Mouse (Mus musculus) liver, embryonic 14.5 days (tissue): ENCODE data around the gene Wdr83. TPM values are rescaled to one million over a fixed set of nuclear protein-coding genes. Genes with fewer than 3 reads are reported as not detected.

ENCODE experiments used
- ATAC-seq: fragments of 200-750 bp; cut with Nextera tagmentation; 2 replicates; pipeline ENCODE4 v1.8.0; 2017; ENCODE audit warnings: moderate number of reproducible peaks, mild to moderate bottlenecking, moderate library complexity; ENCODE audit not compliant: insufficient read depth
- DNase-seq, 3 experiments: peaks; one replicate each; pipeline ENCODE4 v3.0.0-alpha.2; 2012 to 2013; ENCODE audit warnings: low read depth in 3 of 3, low spot score in 3 of 3
- H3K27ac ChIP-seq: fragments of 300-500 bp; sonication (generic); 2 replicates; pipeline ENCODE4 v1.5.1; 2014; ENCODE audit warnings: moderate library complexity, mild to moderate bottlenecking, control low read depth, inconsistent platforms
- H3K27me3 ChIP-seq: fragments of 300-500 bp; sonication (generic); 2 replicates; pipeline ENCODE4 v1.6.1; 2014; ENCODE audit warnings: mild to moderate bottlenecking, low read length, moderate library complexity; ENCODE audit not compliant: control insufficient read depth, insufficient read depth
- H3K36me3 ChIP-seq: fragments of 300-500 bp; sonication (generic); replicated peaks from 2 replicates; pipeline ENCODE4 v1.6.1; 2014; ENCODE audit warnings: low read depth; ENCODE audit not compliant: control insufficient read depth, insufficient read depth
- H3K4me1 ChIP-seq, 2 experiments: fragments of 200-500 bp in 1 of 2; fragments of 300-500 bp in 1 of 2; sonication (generic) in 1 of 2; replicated peaks; 2 replicates each; pipeline ENCODE4 v1.6.1; 2012 to 2014; ENCODE audit warnings: antibody characterized with exemption in 1 of 2, inconsistent platforms in 1 of 2, low read length in 1 of 2; ENCODE audit not compliant: control insufficient read depth in 2 of 2, insufficient read depth in 2 of 2
- H3K4me2 ChIP-seq: fragments of 300-500 bp; sonication (generic); 2 replicates; pipeline ENCODE4 v1.6.1; 2014; ENCODE audit warnings: low read depth, mild to moderate bottlenecking, control low read depth, moderate library complexity
- H3K4me3 ChIP-seq, 2 experiments: fragments of 200-500 bp in 1 of 2; fragments of 300-500 bp in 1 of 2; sonication (generic) in 1 of 2; 2 replicates each; pipeline ENCODE4 v1.5.1; 2012 to 2014; ENCODE audit warnings: low read depth in 2 of 2, low read length in 2 of 2, mild to moderate bottlenecking in 2 of 2, control low read depth in 1 of 2, inconsistent platforms in 1 of 2, moderate library complexity in 1 of 2; ENCODE audit not compliant: insufficient read depth in 1 of 2
- H3K9ac ChIP-seq: fragments of 300-500 bp; sonication (generic); replicated peaks from 2 replicates; pipeline ENCODE4 v1.6.1; 2014; ENCODE audit warnings: mild to moderate bottlenecking, control low read depth, moderate library complexity
- H3K9me3 ChIP-seq: fragments of 300-500 bp; sonication (generic); 2 replicates; pipeline ENCODE4 v1.6.1; 2016; ENCODE audit warnings: low read length, mixed read lengths; ENCODE audit not compliant: control insufficient read depth
- CTCF ChIP-seq: IDR thresholded peaks from 2 replicates; pipeline ENCODE4 v1.5.1; 2016; ENCODE audit warnings: antibody characterized with exemption, low read depth, control low read depth
- EP300 ChIP-seq: IDR thresholded peaks from 2 replicates; pipeline ENCODE4 v1.6.1; 2016; ENCODE audit warnings: antibody characterized with exemption, low read depth
- WGBS: fragments of 180-500 bp; shearing (Covaris S2); extraction: QIAGEN DNeasy Blood & Tissue Kit; methylation state at CpG from one replicate; pipeline ENCODE4 v1.1.7; 2014; ENCODE audit not compliant: insufficient replicate concordance; 5-methylcytosine and 5-hydroxymethylcytosine counted together
- polyA plus RNA-seq, 2 experiments: library from polyadenylated mRNA; depleted of rRNA in 1 of 2; stranded (reverse) in 1 of 2; unstranded in 1 of 2; fragments of >200 nt; fragmentation: Nextera tagmentation in 1 of 2; extraction: Ambion mirVana in 1 of 2; gene quantifications; 2 replicates each; pipeline versions ENCODE4 v1.2.1 to v1.2.3; 2012 to 2014

Gene Wdr83
- polyA plus RNA-seq, 2 experiments: 20.1 to 26.0 TPM

DNA sequence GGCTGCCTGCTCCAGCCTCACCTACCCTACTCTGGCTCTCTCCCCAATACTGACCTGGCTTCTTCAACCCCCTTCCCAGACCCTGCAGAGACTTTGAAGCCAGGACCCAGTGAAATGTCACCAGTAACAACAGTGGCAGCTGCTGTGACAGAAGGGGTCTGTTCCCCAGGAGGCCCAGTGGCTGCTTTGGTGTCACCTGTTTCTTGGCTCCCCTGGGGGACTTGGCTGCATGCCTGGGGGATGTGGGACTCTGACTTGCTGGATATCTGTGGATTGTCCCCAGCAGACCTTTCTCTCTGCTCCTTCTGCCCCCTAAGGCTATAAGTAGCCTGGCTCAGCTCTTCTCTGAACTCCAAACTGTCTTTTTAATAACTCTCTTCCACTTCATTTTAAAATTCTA, 13.1 kb downstream of the Wdr83 start, which contains the start of gene Gm5741:
TSS of gene Gm5741 (minus strand) at position 1 of the 400 bp plus-strand sequence.
- no peaks in the 10 kb centered on the region for H3K36me3 ChIP-seq
- H3K27ac ChIP-seq: no peak within 1 kb of the TSS
- no peak for TF ChIP-seq EP300
- TF ChIP-seq CTCF: no peak
- DNase-seq (no peak), ATAC-seq (no peak)
- no peaks in the 10 kb centered on the region for H3K27me3 ChIP-seq
- H3K4me3 ChIP-seq: no peak within 1 kb of the TSS
- H3K9me3 ChIP-seq: no peaks in the 10 kb centered on the region
- no peak within 1 kb of the TSS for H3K4me2 ChIP-seq
- H3K4me1 ChIP-seq: peaks cover 13 to 17% of the 10 kb centered on the region in 2 experiments
- no peak within 1 kb of the TSS for H3K9ac ChIP-seq

DNA sequence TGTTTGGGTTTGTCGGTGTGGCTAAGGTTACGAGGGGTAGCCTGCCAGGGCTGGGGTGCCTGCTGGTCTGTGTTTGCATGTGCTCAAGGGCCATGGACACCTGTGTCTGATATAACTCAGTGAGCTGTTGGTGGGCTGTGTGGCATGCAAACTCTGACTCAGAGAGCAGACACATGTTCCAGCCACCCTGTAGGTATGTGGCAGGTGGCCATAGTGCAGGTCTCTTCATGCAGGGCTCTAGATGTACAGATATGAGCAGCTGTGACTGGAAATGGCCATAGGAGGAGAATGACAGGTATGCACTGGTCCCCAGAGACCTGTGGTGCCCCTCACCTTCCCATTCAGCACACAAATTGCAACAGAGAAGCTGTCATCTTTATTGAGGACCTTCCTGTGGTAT, 14.0 kb downstream of the Wdr83 start:
- Histone ChIP-seq H3K27ac (no peak overlapping the region), H3K27me3 (no peaks in the 10 kb centered on the region), H3K9me3 (no peaks in the 10 kb centered on the region), H3K9ac (no peak overlapping the region), H3K4me2 (no peak overlapping the region), H3K4me3 (no peak overlapping the region), H3K4me1 (peaks cover 7 to 11% of the 10 kb centered on the region in 2 experiments), H3K36me3 (no peaks in the 10 kb centered on the region)
- WGBS: 81% methylated on average over 2 of the region's 2 CpGs
- no peak for DNase-seq
- TF ChIP-seq CTCF (no peak), EP300 (no peak)
- no peak for ATAC-seq

DNA sequence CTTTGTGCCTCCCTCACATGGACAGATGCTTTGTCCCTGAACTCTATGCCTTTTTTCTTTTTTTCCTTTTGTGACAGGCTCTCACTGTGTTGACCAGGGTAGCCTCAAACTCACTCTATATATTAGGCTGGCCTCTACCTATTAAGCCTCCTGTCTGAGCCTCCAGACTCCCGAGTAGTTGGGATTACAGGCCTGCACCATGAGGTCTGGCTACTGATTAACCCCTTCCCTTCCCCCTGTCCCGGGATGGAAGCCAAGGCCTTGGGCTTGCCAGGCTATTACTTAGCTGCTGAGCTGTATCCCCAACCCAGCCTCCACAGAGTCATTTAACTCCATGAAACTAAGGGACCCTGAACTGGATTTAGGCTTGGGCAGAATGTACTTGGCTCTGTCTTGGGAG, 15.9 kb downstream of the Wdr83 start:
- Histone ChIP-seq H3K9ac (no peak overlapping the region), H3K9me3 (no peaks in the 10 kb centered on the region), H3K4me3 (no peak overlapping the region), H3K4me2 (no peak overlapping the region), H3K36me3 (no peaks in the 10 kb centered on the region), H3K27ac (no peak overlapping the region), H3K4me1 (no peaks in the 10 kb centered on the region; a peak in 1 of 4 replicates), H3K27me3 (no peaks in the 10 kb centered on the region)
- 46% methylated on average over 2 of the region's 2 CpGs for WGBS
- ATAC-seq (peak; percentile 32; the same call in 1 of the 2 replicates), DNase-seq (no peak)
- TF ChIP-seq CTCF (no peak), EP300 (no peak)

DNA sequence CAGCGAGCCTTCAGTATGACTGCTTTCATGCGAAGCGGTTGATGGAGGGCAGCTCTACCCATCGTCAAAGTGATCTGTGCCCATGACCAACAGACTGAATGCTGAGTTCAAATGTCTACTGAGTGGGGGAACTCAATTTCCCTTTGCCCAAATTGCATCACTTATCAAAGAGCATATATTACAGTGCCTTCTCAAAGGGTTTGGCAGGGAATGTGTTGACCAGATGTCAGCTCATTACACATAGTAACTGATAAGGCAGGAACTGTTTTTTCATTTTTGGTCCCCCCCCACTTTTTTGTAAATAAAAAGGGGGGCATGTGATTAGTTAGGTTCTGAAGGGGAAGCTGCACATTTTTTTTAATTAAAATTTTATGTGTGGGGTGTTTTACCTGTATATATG, 18.5 kb downstream of the Wdr83 start:
- Histone ChIP-seq H3K36me3 (no peaks in the 10 kb centered on the region), H3K4me1 (no peaks in the 10 kb centered on the region; a peak in 1 of 4 replicates), H3K9me3 (no peaks in the 10 kb centered on the region), H3K4me3 (no peak overlapping the region), H3K27ac (no peak overlapping the region), H3K27me3 (no peaks in the 10 kb centered on the region), H3K9ac (no peak overlapping the region), H3K4me2 (no peak overlapping the region)
- ATAC-seq (no peak), DNase-seq (no peak)
- WGBS: 76% methylated on average over 4 of the region's 4 CpGs
- TF ChIP-seq CTCF: no peak
- TF ChIP-seq EP300: no peak

DNA sequence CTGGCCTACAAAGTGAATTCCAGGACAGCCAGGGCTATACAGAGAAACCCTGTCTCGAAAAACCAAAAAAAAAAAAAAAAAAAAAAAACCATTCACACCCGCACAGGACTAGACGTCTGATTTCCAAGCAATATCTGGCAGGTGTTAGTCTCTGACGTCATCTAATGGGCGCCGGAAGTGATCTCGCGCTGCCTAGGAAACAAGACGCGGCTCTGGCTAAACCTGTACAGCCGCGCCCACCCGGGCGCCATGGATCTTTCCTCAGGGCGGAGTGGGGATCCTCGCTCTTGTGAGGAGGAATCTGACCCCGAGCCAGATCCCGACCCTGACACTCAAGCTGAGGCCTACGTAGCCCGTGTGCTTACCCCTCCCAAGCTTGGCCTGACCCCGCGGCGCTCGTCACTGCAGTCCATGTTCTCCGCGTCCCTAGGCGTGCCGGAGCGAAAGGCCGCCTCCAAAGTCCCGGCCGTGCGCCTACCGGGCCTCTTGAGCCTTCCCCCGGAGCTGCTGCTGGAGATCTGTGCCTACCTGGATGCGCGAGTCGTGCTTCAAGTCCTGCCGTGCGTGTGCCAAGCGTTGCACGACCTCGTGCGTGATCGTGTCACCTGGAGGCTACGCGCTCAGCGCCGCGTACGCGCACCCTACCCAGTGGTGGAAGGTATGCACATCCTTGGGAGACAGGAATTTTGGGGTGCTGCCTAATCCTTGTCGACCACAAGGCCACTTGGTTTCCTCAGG, 21.1 kb downstream of the Wdr83 start, which contains the start of gene Fbxw9:
TSS of gene Fbxw9 (plus strand) at position 177 of the 738 bp plus-strand sequence.
- Histone ChIP-seq H3K9ac (peak within 1 kb of the TSS; percentile 55), H3K36me3 (peaks cover 12% of the 10 kb centered on the region), H3K9me3 (no peaks in the 10 kb centered on the region), H3K27ac (no peak within 1 kb of the TSS), H3K4me3 (peak within 1 kb of the TSS; percentile 83 to 93), H3K4me1 (no peaks in the 10 kb centered on the region; a peak in 1 of 4 replicates), H3K4me2 (peak within 1 kb of the TSS; percentile 93), H3K27me3 (no peaks in the 10 kb centered on the region)
- WGBS: under 1% methylated on average over 52 of the region's 53 CpGs
- TF ChIP-seq EP300 (no peak), CTCF (no peak)
- DNase-seq (peak; percentile 84 to 86 (median 85)), ATAC-seq (peak; percentile 81)
